Mouse (Mus musculus) lung, postnatal 0 days (tissue): ENCODE results near the gene Tob2. TPM values are rescaled to one million over a fixed set of nuclear protein-coding genes. Genes with fewer than 3 reads are reported as not detected.

Experiments used
- ATAC-seq: fragments of 200-750 bp; cut with Nextera tagmentation; 2 replicates; pipeline ENCODE4 v1.8.0; 2017; ENCODE audit warnings: moderate library complexity
- DNase-seq: peaks from one replicate; pipeline ENCODE4 v3.0.0-alpha.2; 2016; ENCODE audit warnings: low spot score
- H3K27ac ChIP-seq: fragments of 300-500 bp; sonication (generic); 2 replicates; pipeline ENCODE4 v1.5.1; 2014; ENCODE audit warnings: antibody characterized with exemption, mild to moderate bottlenecking, low read length, mixed read lengths
- H3K27me3 ChIP-seq: fragments of 300-500 bp; sonication (generic); replicated peaks from 2 replicates; pipeline ENCODE4 v1.6.1; 2014; ENCODE audit warnings: low read length, mixed read lengths; ENCODE audit not compliant: insufficient read depth
- H3K36me3 ChIP-seq: fragments of 300-500 bp; sonication (generic); 2 replicates; pipeline ENCODE4 v1.6.1; 2014; ENCODE audit warnings: low read length, mixed read lengths; ENCODE audit not compliant: insufficient read depth
- H3K4me1 ChIP-seq: fragments of 300-500 bp; sonication (generic); 2 replicates; pipeline ENCODE4 v1.6.1; 2014; ENCODE audit warnings: antibody characterized with exemption, low read depth, low read length, mixed read lengths; ENCODE audit not compliant: insufficient read depth
- H3K4me2 ChIP-seq: fragments of 300-500 bp; sonication (generic); replicated peaks from 2 replicates; pipeline ENCODE4 v1.6.1; 2014; ENCODE audit warnings: low read depth, mild to moderate bottlenecking, low read length, moderate library complexity, mixed read lengths
- H3K4me3 ChIP-seq: fragments of 300-500 bp; sonication (generic); 2 replicates; pipeline ENCODE4 v1.5.1; 2014; ENCODE audit warnings: low read depth, low read length
- H3K9ac ChIP-seq: fragments of 300-500 bp; sonication (generic); replicated peaks from 2 replicates; pipeline ENCODE4 v1.6.1; 2014; ENCODE audit warnings: low read depth, mild to moderate bottlenecking
- H3K9me3 ChIP-seq: fragments of 300-500 bp; sonication (generic); 2 replicates; pipeline ENCODE4 v1.6.1; 2016; ENCODE audit warnings: low read length, mixed read lengths
- CTCF ChIP-seq: IDR thresholded peaks from 2 replicates; pipeline ENCODE4 v1.5.1; 2016; ENCODE audit warnings: antibody characterized with exemption, mild to moderate bottlenecking
- EP300 ChIP-seq: IDR thresholded peaks from 2 replicates; pipeline ENCODE4 v1.6.1; 2016; ENCODE audit warnings: antibody characterized with exemption, mild to moderate bottlenecking, control low read depth
- WGBS: fragments of 180-500 bp; shearing (Covaris S2); extraction: QIAGEN DNeasy Blood & Tissue Kit; methylation state at CpG from one replicate; pipeline ENCODE4 v1.1.7; 2014; 5-methylcytosine and 5-hydroxymethylcytosine counted together
- polyA plus RNA-seq: library from polyadenylated mRNA; unstranded; fragments of >200 nt; fragmentation: Nextera tagmentation; extraction: Ambion mirVana; gene quantifications from 2 replicates; pipeline ENCODE4 v1.2.1, GENCODE M21; 2015

Tob2 gene
- polyA plus RNA-seq = 24.8 and 30.0 TPM in 2 replicates

DNA sequence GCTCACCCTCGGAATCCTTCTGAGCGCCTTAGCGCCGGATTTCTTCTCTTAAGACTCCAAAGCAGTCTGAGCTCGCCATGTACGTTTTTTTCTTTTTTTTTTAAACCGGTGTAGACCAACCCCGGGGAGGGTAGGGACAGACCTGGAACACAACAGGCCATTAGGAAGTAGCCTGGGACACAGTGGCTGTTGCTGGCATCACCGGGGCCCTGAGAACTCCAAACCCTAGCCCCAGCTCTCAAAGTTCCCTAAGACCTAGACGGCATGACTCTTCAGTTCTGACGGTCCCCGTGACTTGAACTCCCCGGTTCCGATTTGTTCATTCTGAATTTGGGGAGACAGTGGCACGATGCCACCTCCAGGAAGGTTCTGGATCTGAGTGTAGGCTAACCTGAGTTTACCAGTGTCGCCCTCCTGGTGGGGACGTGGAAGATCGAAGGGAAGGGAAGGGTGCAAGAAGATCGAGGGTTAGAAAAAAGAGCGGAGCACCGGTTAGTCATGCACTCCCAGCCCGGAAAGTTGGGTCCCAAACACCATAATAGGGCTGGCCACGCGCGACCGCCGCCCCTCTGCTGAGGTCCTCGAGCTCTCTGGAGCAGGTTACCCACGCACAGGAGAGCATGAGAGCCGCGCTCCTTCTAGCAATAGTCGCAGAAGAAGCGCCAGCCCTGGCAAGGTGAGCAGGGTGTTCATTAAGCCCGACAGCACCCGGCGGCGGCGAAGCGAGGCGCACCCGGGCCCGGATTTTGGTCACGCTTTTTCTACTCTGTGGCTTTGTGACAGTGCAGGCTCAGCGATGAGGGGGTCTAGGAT is at the start of gene Tob2:
TSS of gene Tob2 (minus strand) at position 280 of the 813 bp plus-strand sequence.
- no peaks in the 10 kb centered on the region for H3K9me3 ChIP-seq
- TF ChIP-seq EP300 = peak; percentile 38
- TF ChIP-seq CTCF = peak; percentile 47
- peaks cover 6% of the 10 kb centered on the region; the same call in 1 of the 2 replicates for H3K4me1 ChIP-seq
- H3K36me3 ChIP-seq = no peaks in the 10 kb centered on the region
- peak within 1 kb of the TSS; percentile 94 for H3K4me3 ChIP-seq
- DNase-seq = peak; percentile 82
- ATAC-seq = peak; percentile 25
- WGBS = under 1% methylated on average over 44 of the region's 44 CpGs
- peak within 1 kb of the TSS; percentile 85 for H3K9ac ChIP-seq
- peak within 1 kb of the TSS; percentile 98 for H3K27ac ChIP-seq
- H3K4me2 ChIP-seq = peak within 1 kb of the TSS; percentile 87
- no peaks in the 10 kb centered on the region for H3K27me3 ChIP-seq

DNA sequence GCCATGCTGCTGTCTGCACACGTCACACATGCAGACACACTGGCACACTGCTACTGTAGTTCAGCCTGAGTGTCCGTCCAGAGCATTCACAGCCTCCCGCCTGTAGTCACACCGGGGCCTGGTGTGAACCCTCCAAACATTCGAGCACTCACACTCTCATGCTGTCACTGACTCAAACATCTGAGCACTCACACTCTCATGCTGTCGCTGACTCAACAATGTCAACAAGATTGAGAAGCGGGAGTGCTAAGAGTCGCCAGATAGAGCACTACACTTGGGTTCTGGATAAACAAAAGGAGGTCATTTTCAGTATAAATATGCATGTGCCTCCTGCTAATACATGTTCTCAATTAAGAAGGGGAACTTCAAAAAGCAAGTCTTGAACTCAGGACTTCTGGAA is 49.4 kb upstream of the Tob2 start:
- peak; percentile 62 for DNase-seq
- peak; percentile 65 for ATAC-seq
- Histone ChIP-seq H3K4me1 (no peaks in the 10 kb centered on the region), H3K9ac (no peak overlapping the region), H3K27ac (no peak overlapping the region), H3K9me3 (no peaks in the 10 kb centered on the region), H3K27me3 (no peaks in the 10 kb centered on the region), H3K4me2 (no peak overlapping the region), H3K4me3 (no peak overlapping the region), H3K36me3 (peaks cover 27% of the 10 kb centered on the region; the same call in 1 of the 2 replicates)
- 63% methylated on average over 8 of the region's 8 CpGs for WGBS
- TF ChIP-seq EP300 = peak; percentile 30; the same call in 1 of the 2 replicates
- TF ChIP-seq CTCF = no peak

DNA sequence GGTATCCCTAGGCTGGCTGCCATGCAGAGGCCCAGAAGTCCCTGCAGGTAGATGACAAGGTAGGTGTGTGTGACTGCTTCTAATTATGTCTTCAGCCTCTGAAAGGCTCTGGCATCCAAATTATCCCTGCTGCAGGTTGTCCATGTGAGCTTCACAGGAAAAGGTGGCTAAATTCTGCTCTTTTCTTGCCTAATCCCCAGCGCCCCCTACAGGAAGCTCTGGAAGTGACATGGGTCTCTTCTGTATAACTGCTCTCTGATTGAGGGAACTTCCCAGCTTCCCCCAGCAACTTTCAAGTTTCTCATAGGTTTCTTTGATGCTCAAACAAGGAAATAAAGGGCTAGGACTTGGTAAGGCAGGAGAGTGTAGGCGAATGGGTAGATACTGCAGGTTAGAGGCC is 46.3 kb upstream of the Tob2 start:
- H3K9me3 ChIP-seq = no peaks in the 10 kb centered on the region
- no peak overlapping the region for H3K4me3 ChIP-seq
- H3K27me3 ChIP-seq = no peaks in the 10 kb centered on the region
- DNase-seq = peak; percentile 81
- peak; percentile 37; the same call in 1 of the 2 replicates for ATAC-seq
- H3K9ac ChIP-seq = no peak overlapping the region
- peaks cover 17% of the 10 kb centered on the region for H3K36me3 ChIP-seq
- 36% methylated on average over 2 of the region's 2 CpGs for WGBS
- TF ChIP-seq CTCF (peak; percentile 85), EP300 (no peak)
- no peaks in the 10 kb centered on the region for H3K4me1 ChIP-seq
- H3K4me2 ChIP-seq = no peak overlapping the region
- no peak overlapping the region for H3K27ac ChIP-seq

DNA sequence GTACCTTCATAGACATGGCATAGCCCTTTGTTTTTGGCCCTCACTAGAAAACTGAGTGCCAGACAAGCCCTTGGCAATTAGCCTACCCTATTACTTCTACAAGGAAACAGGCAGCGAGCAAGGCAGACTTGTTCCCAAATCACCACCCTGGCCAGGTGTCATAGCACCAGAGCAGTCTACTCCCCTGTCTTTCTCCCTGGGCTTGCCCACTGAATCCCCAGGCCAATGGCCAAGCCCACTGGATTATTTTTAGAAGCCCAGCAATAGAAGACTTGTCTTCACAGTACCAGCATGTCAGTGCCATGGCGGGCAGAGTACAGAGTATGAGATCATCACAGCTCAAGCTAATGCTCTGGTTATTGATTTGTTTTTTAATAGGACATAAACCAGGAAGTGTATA is 40.2 kb upstream of the Tob2 start:
- Histone ChIP-seq H3K4me2 (no peak overlapping the region), H3K9me3 (no peaks in the 10 kb centered on the region)
- DNase-seq = no peak

DNA sequence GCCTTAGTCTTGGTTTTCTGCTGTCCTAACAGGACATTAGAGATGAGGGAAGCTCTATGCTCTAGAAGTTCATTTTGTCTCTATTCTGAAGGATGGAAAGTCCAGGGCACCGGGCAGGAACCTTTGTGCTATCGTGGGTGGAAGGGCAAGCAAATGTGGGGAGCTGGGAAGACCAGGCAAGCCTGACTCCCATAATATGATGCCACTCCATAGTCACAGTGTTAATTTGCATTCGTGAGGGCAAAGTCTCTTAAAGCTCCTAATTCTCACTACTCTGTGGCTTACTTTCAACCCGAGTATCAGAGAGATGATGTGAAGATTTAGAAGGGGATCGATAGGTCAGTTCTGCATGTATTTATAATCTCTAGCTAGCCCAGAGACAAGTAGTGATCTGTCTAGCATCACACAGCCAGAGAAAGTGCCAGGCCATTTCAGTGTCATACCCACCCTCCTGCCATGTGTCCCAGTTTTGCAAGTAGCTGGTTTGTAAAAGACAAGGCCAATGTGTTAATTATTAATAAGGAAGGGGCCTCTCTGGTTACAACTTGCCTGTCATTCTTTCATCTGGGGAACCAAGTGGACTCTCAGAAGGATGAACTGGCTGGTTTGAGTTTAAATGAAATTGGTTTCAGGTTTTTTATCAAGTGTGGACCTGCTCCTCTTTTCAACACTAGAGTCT is 39.1 kb upstream of the Tob2 start:
- Histone ChIP-seq H3K36me3 (peaks cover 9% of the 10 kb centered on the region; the same call in 1 of the 2 replicates), H3K9me3 (no peaks in the 10 kb centered on the region), H3K27me3 (no peaks in the 10 kb centered on the region), H3K9ac (no peak overlapping the region), H3K27ac (no peak overlapping the region), H3K4me1 (no peaks in the 10 kb centered on the region), H3K4me3 (no peak overlapping the region), H3K4me2 (no peak overlapping the region)
- no peak for ATAC-seq
- DNase-seq = no peak
- TF ChIP-seq CTCF (no peak), EP300 (no peak)
- 92% methylated on average over 5 of the region's 5 CpGs for WGBS

More for the DNA sequence above, 40.2 kb upstream of the Tob2 start:
- WGBS = 88% methylated on average over 2 of the region's 2 CpGs
- Histone ChIP-seq H3K27ac (no peak overlapping the region), H3K9ac (no peak overlapping the region), H3K36me3 (peaks cover 9% of the 10 kb centered on the region; the same call in 1 of the 2 replicates), H3K4me3 (no peak overlapping the region), H3K4me1 (no peaks in the 10 kb centered on the region), H3K27me3 (no peaks in the 10 kb centered on the region)
- TF ChIP-seq EP300 (no peak), CTCF (no peak)
- no peak for ATAC-seq

DNA sequence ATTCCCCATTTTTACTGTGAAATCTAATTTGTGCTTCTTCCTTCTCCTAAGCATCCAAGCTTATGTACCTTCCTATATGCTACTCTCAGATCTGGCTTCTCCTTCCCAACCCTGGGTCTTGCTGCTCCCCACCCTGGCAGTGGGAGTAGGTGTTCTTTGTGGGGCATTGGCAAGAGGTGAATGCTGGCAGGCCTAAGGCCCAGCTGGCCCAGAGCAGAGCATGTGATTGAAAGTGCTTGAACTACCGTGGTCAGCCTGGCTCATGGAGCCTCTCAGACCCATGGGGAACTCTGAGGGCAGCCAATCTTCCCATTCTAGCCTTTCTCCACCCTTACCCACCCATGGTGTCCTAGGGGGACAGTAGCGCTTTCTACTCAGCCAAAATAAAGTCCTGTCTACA is 37.8 kb upstream of the Tob2 start:
- H3K9ac ChIP-seq = no peak overlapping the region
- peaks cover 8% of the 10 kb centered on the region; the same call in 1 of the 2 replicates for H3K36me3 ChIP-seq
- 75% methylated on average over 2 of the region's 2 CpGs for WGBS
- no peak for TF ChIP-seq EP300
- no peak for TF ChIP-seq CTCF
- H3K9me3 ChIP-seq = no peaks in the 10 kb centered on the region
- H3K27ac ChIP-seq = no peak overlapping the region
- no peak overlapping the region for H3K4me3 ChIP-seq
- no peaks in the 10 kb centered on the region for H3K27me3 ChIP-seq
- H3K4me2 ChIP-seq = no peak overlapping the region
- ATAC-seq = no peak
- no peaks in the 10 kb centered on the region for H3K4me1 ChIP-seq
- DNase-seq = no peak
